Mouse (Mus musculus) kidney, adult 11 months (tissue): Measurements from ENCODE around the gene Timeless.

Experiments used
- DNase-seq: peaks from one replicate; pipeline ENCODE4 v3.0.0; 2022

The Timeless gene

GRCm38 (mm10) chr10:128298702-128299171 is 66.9 kb downstream of the Timeless start, which contains the start of gene Il23a:
Gene Il23a, minus strand, starts transcription at chr10:128298752.
- DNase-seq: no peak

- DNase-seq: no peak
Measured at GRCm38 (mm10) chr10:128302357-128302756, 70.5 kb downstream of the Timeless start.
